Mouse (Mus musculus): ENCODE results near the gene Rest.

Rest gene

GRCm38 (mm10) chr5:77265671-77266065, 377 bp downstream of the Rest start:
- peak; percentile 88 for DNase-seq (ENCODE audit: extremely low spot score, low spot score)

- DNase-seq (ENCODE audit: extremely low spot score, low spot score) = peak; percentile 84
Measured at GRCm38 (mm10) chr5:77266066-77266885, 985 bp downstream of the Rest start.

GRCm38 (mm10) chr5:77266886-77267401, 1.7 kb downstream of the Rest start:
- DNase-seq (ENCODE audit: extremely low spot score, low spot score) = no peak

GRCm38 (mm10) chr5:77267441-77267840, 2.1 kb downstream of the Rest start:
- DNase-seq (ENCODE audit: extremely low spot score, low spot score) = no peak

- DNase-seq (ENCODE audit: extremely low spot score, low spot score) = no peak
Measured at GRCm38 (mm10) chr5:77267957-77268624, 2.8 kb downstream of the Rest start.

GRCm38 (mm10) chr5:77269399-77269798, 4.1 kb downstream of the Rest start:
- no peak for DNase-seq (ENCODE audit: extremely low spot score, low spot score)

GRCm38 (mm10) chr5:77273151-77273550, 7.9 kb downstream of the Rest start:
- DNase-seq (ENCODE audit: extremely low spot score, low spot score) = no peak

GRCm38 (mm10) chr5:77275950-77276349, 10.7 kb downstream of the Rest start:
- peak; percentile 45 for DNase-seq (ENCODE audit: extremely low spot score, low spot score)

- no peak for DNase-seq (ENCODE audit: extremely low spot score, low spot score)
Measured at GRCm38 (mm10) chr5:77277204-77277603, 11.9 kb downstream of the Rest start.

- DNase-seq (ENCODE audit: extremely low spot score, low spot score) = no peak
Measured at GRCm38 (mm10) chr5:77281518-77282174, 16.4 kb downstream of the Rest start.

- DNase-seq (ENCODE audit: extremely low spot score, low spot score) = no peak
Measured at GRCm38 (mm10) chr5:77282242-77282641, 17.0 kb downstream of the Rest start.

GRCm38 (mm10) chr5:77285685-77286084, 20.4 kb downstream of the Rest start:
- no peak for DNase-seq (ENCODE audit: extremely low spot score, low spot score)

- DNase-seq (ENCODE audit: extremely low spot score, low spot score) = no peak
Measured at GRCm38 (mm10) chr5:77286904-77287303, 21.6 kb downstream of the Rest start.

GRCm38 (mm10) chr5:77287901-77288300, 22.6 kb downstream of the Rest start:
- no peak for DNase-seq (ENCODE audit: extremely low spot score, low spot score)

- no peak for DNase-seq (ENCODE audit: extremely low spot score, low spot score)
Measured at GRCm38 (mm10) chr5:77289686-77290085, 24.4 kb downstream of the Rest start.

- no peak for DNase-seq (ENCODE audit: extremely low spot score, low spot score)
Measured at GRCm38 (mm10) chr5:77290606-77291005, 25.3 kb downstream of the Rest start.

- DNase-seq (ENCODE audit: extremely low spot score, low spot score) = no peak
Measured at GRCm38 (mm10) chr5:77292803-77293522, 27.7 kb downstream of the Rest start.

GRCm38 (mm10) chr5:77299486-77299885, 34.2 kb downstream of the Rest start:
- no peak for DNase-seq (ENCODE audit: extremely low spot score, low spot score)

GRCm38 (mm10) chr5:77301296-77301903, 36.1 kb downstream of the Rest start:
- no peak for DNase-seq (ENCODE audit: extremely low spot score, low spot score)

- no peak for DNase-seq (ENCODE audit: extremely low spot score, low spot score)
Measured at GRCm38 (mm10) chr5:77307821-77308553, 42.7 kb downstream of the Rest start.

Measured in neural tube, embryonic 10.5 days (tissue).